Mouse (Mus musculus) stomach, embryonic 14.5 days (tissue): ENCODE results near the gene Snrpa. TPM values are rescaled to one million over a fixed set of nuclear protein-coding genes. Genes with fewer than 3 reads are reported as not detected.

Source experiments
- microRNA counts: library from miRNA; unstranded; fragments of <30 nt; microRNA quantifications from one replicate; lab custom pipeline; 2016
- microRNA-seq: library from miRNA; unstranded; fragments of <30 nt; microRNA quantifications from one replicate; pipeline ENCODE4, GENCODE M21; 2016
- polyA plus RNA-seq: library from polyadenylated mRNA; unstranded; fragments of >200 nt; fragmentation: Nextera tagmentation; extraction: Ambion mirVana; gene quantifications from 2 replicates; pipeline ENCODE4 v1.2.1, GENCODE M21; 2014

The Snrpa gene
- polyA plus RNA-seq, 1 experiment from 2014 or later: 274 TPM

MicroRNAs within 50 kb of the gene (microRNA counts, 519-probe panel; counts per million panel counts)
- microRNA mmu-miR-1191 (lab: Ali Mortazavi, UCI): not detected

Small RNA genes within 50 kb of the gene (microRNA-seq; reads per million reads assigned to microRNA genes)
- gene Mir1191: 1.8 reads per million
- gene Mir3101: 0.78 reads per million

Other genes starting within 250 kb of the Snrpa start
- gene Cyp2a12, start 167.2 kb downstream of the Snrpa start, polyA plus RNA-seq: not detected in 2 replicates
- gene Cyp2f2, start 76.4 kb downstream of the Snrpa start, polyA plus RNA-seq: 22.5 and 32.1 TPM in 2 replicates
- 0.17 TPM in 1 of 2 replicates, not detected in the other for gene Cyp2t4, start 42.6 kb downstream of the Snrpa start, polyA plus RNA-seq
- 39.0 and 42.5 TPM in 2 replicates for gene Egln2, start 29.5 kb downstream of the Snrpa start, polyA plus RNA-seq
- gene Rab4b, start 17.4 kb downstream of the Snrpa start, polyA plus RNA-seq: 68.6 and 71.1 TPM in 2 replicates
- gene Gm21983, start 15.2 kb downstream of the Snrpa start, polyA plus RNA-seq: not detected in 2 replicates
- gene Mia, start 15.1 kb downstream of the Snrpa start, polyA plus RNA-seq: 2.4 and 6.3 TPM in 2 replicates
- gene BC024978, start 490 bp downstream of the Snrpa start, polyA plus RNA-seq: 4.2 and 4.5 TPM in 2 replicates
- 8.5 and 10.8 TPM in 2 replicates for gene Itpkc, start 32.4 kb upstream of the Snrpa start, polyA plus RNA-seq
- gene Coq8b, start 36.8 kb upstream of the Snrpa start, polyA plus RNA-seq: 19.7 and 20.5 TPM in 2 replicates
- gene Numbl, start 62.2 kb upstream of the Snrpa start, polyA plus RNA-seq: 15.0 and 16.5 TPM in 2 replicates
- gene Ltbp4, start 141.4 kb upstream of the Snrpa start, polyA plus RNA-seq: 178 and 189 TPM in 2 replicates
- gene Shkbp1, start 159.7 kb upstream of the Snrpa start, polyA plus RNA-seq: 41.5 and 41.6 TPM in 2 replicates
- 0.53 and 1.9 TPM in 2 replicates for gene Gm20479, start 161.1 kb upstream of the Snrpa start, polyA plus RNA-seq